Mouse (Mus musculus): ENCODE measurements around the gene Lmod3.
"Not testable (repeated sequence)": the region's sequence is repeated elsewhere in the genome, so short reads cannot be mapped to it uniquely, and the experiment has no call there.

Gene Lmod3

DNA sequence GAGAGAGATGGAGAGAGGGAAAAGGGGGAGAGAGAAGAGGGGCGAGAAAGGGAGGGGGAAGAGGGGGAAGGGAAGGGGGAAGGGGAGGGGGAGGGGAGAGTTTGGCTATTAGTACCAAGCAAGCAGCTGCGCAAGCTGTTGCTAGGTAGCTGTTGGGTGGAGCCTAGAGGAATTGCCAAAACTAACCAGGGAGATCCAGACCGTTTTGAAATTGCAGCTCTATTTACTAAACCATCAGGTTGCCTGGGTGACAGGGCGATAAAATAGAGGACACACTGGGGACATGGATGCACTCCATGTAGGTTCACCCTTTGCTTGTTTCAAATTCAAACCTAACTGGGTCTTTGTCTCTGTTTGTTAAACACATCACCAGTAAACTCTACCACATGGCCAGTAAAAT is 23.8 kb upstream of the Lmod3 start:
- DNase-seq (ENCODE audit: low spot score): no peak

- DNase-seq (ENCODE audit: low spot score): no peak
These were observed 23.2 kb upstream of the Lmod3 start for GRCm38 (mm10) chr6:97275760-97276159.

GRCm38 (mm10) chr6:97273777-97274176 is 21.2 kb upstream of the Lmod3 start:
- DNase-seq (ENCODE audit: low spot score): no peak

DNA sequence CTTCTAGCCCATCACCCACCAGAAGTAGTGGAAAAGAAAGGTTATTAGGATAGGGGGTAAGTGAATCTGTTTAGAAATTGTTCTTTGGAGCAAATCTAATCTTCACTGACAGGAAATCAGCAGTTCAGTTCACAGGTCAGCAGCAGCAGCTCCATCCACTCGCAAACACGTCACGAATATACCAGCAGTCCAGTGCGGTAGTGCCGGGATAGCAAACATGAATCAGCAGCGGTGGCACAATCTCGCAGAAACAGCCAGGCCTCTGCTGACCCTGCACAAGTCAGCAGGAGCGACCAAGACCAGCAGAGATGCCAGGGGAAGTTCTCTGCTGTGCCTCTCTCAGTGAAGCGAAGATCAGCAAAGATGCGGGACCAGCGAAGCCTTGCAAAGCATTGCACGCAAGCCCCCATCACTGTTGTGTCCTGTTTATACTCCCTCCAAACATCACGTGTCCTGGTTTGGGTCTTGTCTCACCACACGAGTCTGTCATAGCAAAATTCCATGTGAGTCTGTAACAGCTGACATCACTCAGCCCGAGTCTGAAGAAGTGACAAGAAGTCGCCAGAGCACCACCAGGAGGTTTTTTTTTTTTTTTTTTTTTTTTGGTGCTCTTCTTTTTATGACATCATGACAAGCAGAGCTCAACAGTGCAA is 20.6 kb upstream of the Lmod3 start:
- no peak for DNase-seq (ENCODE audit: low spot score)

DNA sequence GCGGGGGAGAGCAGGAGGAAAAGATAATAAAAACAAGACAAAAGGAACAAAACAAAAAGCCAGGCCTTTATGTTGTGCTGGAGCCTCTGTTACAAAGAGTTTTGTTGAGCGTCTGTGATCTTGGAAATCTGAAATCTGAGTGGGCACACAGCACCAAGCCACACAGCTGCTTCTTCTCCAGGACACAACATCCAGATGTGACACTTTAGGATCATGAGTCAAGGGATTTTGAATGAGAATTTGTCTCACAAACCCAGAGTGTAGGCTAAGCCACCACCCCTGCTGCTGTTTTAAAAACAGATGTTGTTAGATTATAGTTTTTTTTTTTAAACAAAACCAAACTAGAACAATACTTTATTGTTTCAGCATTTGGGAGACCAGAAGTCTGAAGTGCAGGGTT is 19.8 kb upstream of the Lmod3 start:
- no peak for DNase-seq (ENCODE audit: low spot score)

DNA sequence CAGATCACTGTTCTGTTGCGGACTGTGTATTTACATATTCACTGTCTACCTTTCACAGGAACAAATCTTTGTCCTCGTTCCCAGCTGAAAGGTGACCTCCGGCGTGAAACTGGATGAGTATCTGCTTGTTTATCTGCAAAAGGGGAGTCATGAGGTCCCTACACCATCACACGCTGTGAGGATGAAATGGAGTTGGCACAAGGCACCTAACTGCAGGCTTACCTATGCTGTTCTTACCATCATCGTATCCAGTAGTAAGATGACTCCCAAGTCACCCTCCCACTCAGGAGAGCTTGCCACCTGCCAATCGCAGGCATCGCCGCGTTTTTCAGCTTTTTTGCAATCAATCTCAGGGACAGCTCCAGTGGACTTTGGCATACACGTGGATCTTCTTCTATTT is 17.0 kb upstream of the Lmod3 start:
- DNase-seq (ENCODE audit: low spot score): no peak

DNA sequence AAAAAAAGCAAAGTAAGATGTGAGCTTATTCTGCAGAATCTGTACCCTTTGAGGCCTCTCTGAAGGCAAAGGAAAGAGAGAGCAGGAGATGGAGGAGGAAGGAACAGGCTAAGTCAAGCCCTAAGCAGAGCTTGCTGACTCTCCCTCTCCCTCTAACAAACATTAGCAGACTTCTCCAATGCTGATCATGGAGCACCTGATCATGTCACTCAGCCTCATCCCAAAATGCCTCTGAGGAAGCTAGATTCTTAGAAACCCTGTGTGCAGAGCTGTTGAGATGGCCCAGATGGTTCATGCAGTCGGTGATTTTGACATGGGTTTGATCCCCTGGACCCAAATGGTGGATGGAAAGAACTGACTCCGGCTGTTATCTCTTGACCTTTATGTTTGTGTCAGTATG is 14.6 kb upstream of the Lmod3 start:
- DNase-seq (ENCODE audit: low spot score): no peak

GRCm38 (mm10) chr6:97266661-97267060 is 14.1 kb upstream of the Lmod3 start:
- no peak for DNase-seq (ENCODE audit: low spot score)

DNA sequence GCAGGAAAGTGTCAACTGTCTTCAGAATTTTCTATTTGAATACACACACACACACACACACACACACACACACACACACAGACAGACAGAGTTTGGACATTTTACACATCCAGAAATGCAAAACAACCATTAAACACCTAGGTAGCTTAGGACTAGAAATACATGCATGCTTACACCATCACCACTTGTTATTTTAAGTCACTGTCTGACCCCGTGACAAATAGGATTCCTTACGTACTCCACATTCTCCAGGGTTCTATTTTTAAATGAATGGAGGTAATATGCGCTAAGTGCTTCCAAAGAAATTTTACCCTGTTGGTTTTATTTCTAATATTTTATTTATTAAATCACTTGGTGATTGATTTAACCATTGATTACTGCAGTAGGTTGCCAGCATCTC is 13.1 kb upstream of the Lmod3 start:
- DNase-seq (ENCODE audit: low spot score): no peak

DNA sequence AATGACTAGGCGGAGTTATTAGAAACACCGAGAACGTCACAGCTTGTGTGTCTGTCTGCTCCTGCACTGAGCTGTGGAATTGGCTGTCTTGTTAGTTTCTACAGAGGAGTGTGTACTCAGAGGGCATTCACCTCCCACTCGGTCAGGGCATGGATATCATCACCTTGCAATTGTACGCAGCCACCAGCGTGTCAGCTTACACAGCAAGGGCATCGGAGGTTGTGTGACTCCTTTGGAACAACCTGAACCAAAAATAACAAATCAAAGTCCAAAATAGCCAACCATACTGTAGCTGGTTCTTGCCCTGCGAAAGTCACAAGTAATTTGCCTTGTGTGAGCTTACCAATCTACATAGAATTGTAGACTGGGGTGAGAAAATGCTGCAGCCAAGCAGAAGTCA is 12.7 kb upstream of the Lmod3 start:
- no peak for DNase-seq (ENCODE audit: low spot score)

GRCm38 (mm10) chr6:97263750-97264149 is 11.2 kb upstream of the Lmod3 start:
- not testable (repeated sequence) for DNase-seq (ENCODE audit: low spot score)

- no peak for DNase-seq (ENCODE audit: low spot score)
These were observed 9.7 kb upstream of the Lmod3 start for GRCm38 (mm10) chr6:97262229-97262628.

DNA sequence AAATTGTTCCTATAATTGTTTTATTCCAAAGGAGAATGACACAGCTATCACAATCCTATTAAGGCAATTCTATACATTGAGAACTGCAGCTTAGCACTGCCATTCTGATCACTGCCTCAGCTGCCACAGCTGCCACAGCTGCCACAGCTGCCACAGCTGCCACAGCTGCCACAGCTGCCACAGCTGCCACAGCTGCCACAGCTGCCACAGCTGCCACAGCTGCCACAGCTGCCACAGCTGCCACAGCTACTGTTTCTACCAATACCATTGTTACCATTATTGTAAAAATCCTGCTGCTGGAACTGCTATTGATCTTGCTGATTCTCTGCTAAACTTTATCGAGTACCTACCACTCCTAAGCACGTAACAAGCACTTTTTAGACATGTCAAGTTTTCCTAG is 7.4 kb upstream of the Lmod3 start:
- DNase-seq (ENCODE audit: low spot score): not testable (repeated sequence)

DNA sequence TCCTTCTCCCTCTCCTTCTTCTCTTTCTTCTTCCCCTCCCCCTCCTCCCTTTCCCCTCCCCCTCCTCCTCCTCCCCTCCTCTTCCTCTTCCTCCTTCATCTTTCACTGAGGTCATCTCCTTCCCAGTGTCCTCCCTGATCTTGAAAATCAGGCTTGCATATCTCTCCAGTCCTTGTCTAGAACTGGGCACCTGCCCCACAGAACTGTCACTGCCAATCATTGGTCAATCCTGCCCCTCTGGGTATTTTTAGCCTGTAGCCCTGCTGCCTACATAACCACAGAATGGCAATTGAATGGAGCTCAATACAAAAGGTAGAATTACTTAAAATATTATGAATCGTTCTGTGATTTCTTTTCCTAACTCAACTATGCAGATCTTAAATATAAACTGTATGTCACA is 5.9 kb upstream of the Lmod3 start:
- DNase-seq (ENCODE audit: low spot score): no peak

DNA sequence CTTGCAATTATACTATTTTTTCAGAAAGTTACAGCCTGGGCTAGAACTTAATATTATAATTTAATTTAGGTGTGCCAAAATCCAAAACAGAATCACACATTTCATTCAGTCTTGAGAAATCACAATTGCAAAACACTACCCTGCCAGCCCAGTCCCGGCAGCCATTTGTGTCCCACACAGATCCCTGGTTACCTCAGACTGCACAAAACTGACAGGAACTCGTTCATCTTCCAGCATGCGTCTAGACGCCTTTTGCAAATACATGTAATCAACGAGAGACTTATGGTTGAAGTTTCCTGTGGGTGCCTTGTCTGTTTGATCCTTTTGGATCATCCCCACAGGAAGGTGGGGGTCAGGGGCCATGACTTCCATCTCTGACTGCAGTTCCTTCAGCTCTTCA is 473 bp downstream of the Lmod3 start:
- no peak for DNase-seq (ENCODE audit: low spot score)

GRCm38 (mm10) chr6:97250966-97251365 is 1.6 kb downstream of the Lmod3 start:
- DNase-seq (ENCODE audit: low spot score): peak; percentile 19

GRCm38 (mm10) chr6:97245200-97245599 is 7.4 kb downstream of the Lmod3 start:
- DNase-seq (ENCODE audit: low spot score): no peak

DNA sequence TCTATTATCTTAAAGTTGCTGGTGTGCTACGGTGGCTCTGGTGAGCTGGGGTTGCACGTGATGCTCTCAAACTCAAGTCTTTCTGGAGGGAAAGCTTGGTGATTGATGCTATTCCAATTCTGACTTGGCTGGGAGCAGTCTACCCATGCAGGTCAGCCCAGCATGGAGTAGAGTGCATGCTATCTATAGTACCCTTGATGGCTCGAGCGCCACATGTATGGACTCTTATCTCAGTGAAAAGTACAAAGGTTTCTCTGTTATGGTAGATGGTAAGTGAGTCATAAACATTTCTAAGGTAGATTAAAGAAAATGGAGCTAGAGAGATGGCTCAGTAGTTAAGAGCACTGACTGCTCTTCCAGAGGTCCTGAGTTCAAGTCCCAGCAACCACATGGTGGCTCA is 10.0 kb downstream of the Lmod3 start:
- DNase-seq (ENCODE audit: low spot score): no peak

DNA sequence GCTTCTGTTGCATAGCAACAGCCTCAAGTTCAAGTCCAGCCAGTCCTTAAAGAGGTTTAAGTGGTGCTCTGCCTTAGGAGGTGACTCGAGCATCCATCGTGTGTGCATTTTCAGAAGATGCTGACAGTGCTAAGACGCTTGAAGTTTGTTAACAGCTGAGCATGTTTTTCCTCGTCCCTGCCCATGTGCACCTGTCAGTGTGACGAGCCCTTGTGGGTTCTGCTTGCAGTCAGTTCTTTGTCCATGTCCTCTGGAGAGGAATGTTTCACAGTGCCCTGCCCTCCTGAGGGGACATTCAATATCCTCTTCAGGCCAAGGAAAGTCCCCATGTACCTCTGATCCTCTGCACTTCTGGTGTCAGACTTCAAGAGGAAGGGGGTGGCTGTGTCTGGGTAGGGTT is 12.5 kb downstream of the Lmod3 start:
- no peak for DNase-seq (ENCODE audit: low spot score)

GRCm38 (mm10) chr6:97239360-97239759 is 13.2 kb downstream of the Lmod3 start:
- DNase-seq (ENCODE audit: low spot score): no peak

DNA sequence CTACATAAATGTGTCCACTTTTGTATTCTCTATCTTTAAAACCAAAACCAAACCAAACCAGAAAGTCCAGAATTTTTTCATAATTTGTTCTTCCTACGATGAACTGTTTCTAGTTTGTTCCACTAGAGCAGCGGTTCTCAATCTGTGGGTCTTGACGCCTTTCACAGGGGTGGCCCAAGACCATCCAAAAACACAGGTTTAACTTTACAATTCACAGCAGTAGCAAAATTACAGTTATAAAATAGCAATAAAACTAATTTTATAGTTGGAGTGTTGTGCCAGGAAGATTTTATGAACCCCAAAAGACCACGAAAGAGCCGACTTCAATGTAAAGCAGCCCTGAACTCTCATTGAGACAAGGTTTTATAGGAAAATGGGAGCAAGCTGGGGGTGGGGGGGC is 16.5 kb downstream of the Lmod3 start:
- no peak for DNase-seq (ENCODE audit: low spot score)

GRCm38 (mm10) chr6:97234911-97235668 is 17.5 kb downstream of the Lmod3 start:
- no peak for DNase-seq (ENCODE audit: low spot score)

DNA sequence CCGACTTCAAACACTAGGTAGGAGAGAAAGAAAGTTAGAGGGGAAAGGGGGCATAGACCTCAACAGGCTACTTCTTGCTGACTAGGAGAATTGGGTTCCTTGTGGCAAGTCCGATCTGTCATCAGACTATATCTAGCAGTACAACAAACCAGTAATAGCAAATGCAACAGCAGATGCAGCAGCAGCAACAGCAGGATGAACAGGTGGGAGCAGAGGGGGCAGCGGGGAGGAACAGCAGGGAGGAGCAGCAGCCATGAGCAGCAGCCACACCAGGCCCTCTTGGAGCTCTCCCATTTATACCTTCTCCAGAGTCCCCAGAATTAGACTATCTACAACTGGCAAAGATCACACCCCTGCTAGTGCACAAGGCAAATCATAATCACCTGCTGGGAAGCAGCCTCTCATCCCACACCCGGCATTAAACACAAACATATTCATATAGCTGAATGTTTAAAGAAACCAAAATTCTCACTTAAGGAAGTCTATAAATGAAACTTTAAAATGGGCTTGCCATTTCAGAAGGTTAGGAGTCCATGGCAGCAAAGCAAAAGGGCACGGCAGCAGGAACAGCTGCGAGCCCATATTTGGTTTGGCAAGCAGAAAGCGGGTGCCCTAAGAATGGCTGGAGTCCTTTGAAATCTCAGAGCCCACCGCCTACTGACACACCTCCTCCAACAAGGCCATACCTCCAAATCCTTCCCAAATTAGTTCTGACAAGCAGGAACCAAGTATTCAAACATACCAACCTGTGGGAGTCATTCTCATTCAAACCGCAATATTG is 25.3 kb downstream of the Lmod3 start:
- DNase-seq (ENCODE audit: low spot score): no peak
